Mouse (Mus musculus): Measurements from ENCODE around the gene Nubpl.

Gene Nubpl

GRCm38 (mm10) chr12:52248531-52248930 lies 151.0 kb downstream of the Nubpl start:
- no peak for DNase-seq

DNA sequence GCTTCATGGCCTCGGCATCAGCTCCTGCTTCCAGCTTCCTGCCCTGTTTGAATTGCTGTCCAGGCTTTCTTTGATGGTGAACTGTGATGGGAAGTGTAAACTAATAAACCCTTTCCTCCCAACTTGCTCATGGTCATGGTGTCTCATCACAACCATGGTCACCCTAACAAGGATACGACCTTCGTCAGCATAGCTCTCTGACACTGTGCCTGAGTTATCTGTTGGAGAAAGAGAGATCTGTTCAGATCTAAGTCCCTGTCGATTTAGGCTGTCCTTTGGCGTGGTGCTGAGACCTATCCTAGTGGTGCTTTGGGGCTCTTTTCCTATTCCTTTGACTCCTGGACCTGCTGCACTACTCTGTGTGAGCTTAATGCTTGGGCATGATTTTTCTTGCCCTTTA lies 156.6 kb downstream of the Nubpl start:
- DNase-seq, result no peak

GRCm38 (mm10) chr12:52268131-52268530 lies 170.6 kb downstream of the Nubpl start:
- no peak for DNase-seq

DNA sequence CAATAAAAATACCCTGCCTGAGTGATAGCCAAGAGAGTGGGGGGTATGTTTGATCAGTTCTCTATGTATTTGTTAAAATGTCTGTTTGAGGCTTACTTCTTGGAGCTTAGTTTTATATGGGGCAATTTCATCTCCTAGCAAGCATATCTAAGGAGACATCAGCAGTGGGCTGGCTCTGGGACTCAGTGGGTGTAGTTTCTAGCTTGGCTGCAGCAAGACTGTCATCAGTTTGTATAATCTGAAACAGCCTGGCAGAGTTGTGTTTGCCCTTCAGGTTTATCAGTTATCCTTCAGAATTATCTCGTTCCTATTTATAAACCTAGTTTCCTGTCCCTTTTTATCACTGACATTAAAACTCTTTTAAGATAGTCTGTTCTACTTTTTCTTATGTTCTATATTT lies 175.3 kb downstream of the Nubpl start:
- no peak for DNase-seq

DNA sequence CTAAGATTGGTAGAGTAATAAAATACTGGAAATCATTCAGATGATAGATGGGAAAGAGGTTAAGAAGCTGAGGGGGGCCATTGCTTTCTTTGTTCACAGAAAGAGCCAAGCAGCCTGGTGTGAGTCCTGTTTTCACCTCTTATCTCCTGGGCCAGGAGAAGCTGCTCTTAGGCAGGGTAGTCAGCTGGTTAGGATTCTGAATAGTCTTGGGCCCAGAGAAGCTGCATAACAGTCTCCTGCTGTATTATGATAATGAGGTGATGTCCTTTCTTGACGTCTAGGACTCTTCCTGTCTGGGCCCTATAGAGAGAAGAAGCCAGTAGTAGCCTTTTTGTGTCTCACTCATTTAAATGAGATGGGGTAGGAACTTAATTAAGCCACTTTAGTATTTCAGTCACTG lies 178.8 kb downstream of the Nubpl start:
- DNase-seq, result no peak

GRCm38 (mm10) chr12:52281232-52281631 lies 183.7 kb downstream of the Nubpl start:
- DNase-seq, result no peak

GRCm38 (mm10) chr12:52284471-52284870 lies 186.9 kb downstream of the Nubpl start:
- no peak for DNase-seq

- DNase-seq, result no peak
These were observed 189.3 kb downstream of the Nubpl start for GRCm38 (mm10) chr12:52286802-52287201.

- DNase-seq, result peak; percentile 98
These were observed 191.0 kb downstream of the Nubpl start for GRCm38 (mm10) chr12:52288537-52288936.

- no peak for DNase-seq
These were observed 191.5 kb downstream of the Nubpl start for GRCm38 (mm10) chr12:52288941-52289567.

- DNase-seq, result no peak
These were observed 192.1 kb downstream of the Nubpl start for GRCm38 (mm10) chr12:52289594-52289993.

DNA sequence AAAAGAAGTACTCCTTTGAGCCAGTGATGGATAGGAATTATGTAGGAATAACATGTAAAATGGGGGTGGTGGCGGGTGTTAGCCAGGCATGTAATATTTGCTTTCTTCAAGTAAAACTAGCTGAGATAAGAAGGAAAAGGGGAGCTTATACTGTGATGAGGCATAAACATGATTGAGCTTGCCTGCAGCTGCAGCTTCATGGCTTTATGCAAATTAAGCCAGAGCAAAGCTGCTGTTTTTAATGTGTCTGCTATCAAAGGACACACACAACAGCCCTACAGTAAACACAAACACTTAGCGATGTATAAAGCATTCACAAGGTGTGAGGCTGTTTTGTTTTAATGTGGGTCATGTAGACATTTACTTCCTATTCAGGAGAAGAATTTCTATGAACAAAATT lies 196.4 kb downstream of the Nubpl start:
- DNase-seq, result no peak

DNA sequence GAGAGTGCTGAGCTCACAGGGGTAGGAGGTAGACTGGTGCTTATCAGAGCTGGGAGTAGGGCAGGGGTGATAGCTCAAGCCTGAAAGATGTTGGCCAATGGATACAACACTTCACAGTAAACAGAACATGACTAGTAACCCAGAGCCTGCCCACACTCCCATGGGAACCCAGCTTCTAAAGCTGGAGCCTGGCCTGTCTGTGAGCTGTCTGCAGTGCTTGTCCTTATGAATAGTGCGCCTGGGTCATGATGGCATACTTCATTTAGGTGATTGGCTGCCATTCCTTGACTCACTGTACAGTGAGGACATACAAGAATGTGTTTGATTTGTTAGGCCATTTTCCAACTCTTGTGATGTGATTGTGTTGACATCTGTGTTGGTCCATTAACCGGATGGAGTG lies 200.5 kb downstream of the Nubpl start:
- no peak for DNase-seq

DNA sequence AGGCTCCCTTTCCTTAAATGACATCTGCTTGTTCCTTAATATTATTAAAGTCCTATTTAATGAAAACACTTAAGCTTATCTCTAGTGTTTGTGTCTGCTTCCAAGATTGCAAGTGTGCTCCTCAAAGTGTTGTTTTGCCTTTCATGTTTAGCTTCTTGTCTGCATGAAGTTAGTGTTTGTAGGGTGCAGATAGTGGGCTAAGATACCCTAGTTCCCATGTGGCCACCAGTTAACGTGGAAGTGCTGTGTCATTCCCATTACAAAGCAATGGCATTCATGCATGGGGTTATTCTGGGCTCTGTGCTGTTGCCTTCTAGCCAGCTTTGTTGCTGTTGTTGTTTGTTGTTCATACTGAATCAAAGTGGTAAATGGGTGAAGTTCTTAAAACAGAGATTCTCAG lies 201.1 kb downstream of the Nubpl start:
- DNase-seq, result no peak

- DNase-seq, result no peak
These were observed 205.4 kb downstream of the Nubpl start for GRCm38 (mm10) chr12:52302961-52303360.

- no peak for DNase-seq
These were observed 208.8 kb downstream of the Nubpl start for GRCm38 (mm10) chr12:52306348-52306747.

GRCm38 (mm10) chr12:52307331-52307982 lies 209.9 kb downstream of the Nubpl start:
- DNase-seq, result no peak

DNA sequence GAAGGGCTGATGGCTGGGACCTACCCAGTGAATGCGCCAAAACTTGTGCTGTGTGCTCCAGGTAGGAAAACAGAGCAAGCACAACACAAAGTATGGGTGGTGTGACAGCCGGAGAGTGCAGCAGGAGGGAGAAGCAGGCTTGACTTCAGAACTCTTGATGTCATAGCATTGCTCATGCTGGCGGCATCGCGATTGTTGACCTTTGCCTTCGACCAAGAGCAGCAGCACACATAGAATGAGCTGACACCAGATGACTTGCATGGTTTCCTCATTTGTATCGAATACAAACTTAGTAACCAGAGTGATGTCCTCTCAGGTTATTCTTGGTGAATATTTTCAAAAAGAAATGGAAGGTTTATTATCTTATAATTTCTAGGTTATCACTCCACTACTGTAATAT lies 211.1 kb downstream of the Nubpl start:
- no peak for DNase-seq

GRCm38 (mm10) chr12:52314818-52315217 lies 217.3 kb downstream of the Nubpl start:
- no peak for DNase-seq

GRCm38 (mm10) chr12:52317635-52318034 lies 220.1 kb downstream of the Nubpl start:
- no peak for DNase-seq

DNA sequence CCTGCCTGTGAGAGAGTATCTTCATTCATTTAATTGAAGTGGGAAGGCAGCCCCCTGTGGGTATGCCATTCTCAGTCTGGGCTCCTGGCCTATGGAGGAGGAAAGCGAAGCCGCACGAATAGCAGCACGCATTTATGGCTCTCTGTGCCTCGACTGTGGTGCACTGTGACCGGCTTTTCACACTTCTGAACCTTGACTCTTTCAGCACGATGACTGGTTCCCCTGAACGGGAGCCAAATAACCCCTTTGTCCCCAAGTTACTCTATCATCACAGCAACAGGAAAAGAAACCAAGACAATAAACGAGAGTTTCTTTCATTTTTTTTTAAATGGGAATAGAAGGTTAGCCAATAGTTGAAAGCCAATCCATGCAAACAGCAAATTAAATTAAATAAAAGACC lies 220.9 kb downstream of the Nubpl start:
- no peak for DNase-seq

GRCm38 (mm10) chr12:52319156-52319555 lies 221.6 kb downstream of the Nubpl start:
- no peak for DNase-seq

- DNase-seq, result peak; percentile 8
These were observed 231.0 kb downstream of the Nubpl start for GRCm38 (mm10) chr12:52328488-52328887.

DNA sequence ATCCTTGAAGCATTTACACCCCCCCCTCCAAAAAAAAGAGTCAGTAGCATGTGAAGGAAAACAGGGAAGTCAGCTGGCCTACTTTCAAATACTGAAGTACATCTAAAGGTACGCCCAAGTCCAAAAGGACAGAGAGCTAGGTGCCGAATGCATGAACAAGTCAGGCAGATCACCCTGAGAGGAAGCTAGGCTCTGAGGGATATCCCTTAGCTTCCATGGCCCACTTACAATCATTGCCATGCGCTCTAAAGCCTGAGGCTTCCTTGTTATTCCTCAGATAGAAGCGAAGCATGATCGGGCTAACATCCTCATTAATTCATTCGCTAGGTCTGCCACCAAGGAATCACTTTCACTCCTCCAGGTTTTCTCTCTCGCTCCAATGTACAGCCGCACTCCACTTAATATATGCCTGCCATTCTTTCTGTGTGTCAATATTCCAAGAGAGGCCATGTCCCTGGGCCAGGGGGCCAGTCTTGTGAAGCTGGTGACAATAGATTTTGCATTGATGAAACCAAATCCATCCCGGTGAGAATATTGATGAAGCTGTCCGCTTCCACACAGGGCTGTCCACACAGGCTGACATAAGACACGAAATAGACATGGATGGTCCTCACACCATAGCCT lies 237.7 kb downstream of the Nubpl start:
- DNase-seq, result peak; percentile 69
